Mouse (Mus musculus) heart, adult 9 months (tissue): ENCODE measurements around the gene Cldn7.
"Not testable (repeated sequence)": the region's sequence is repeated elsewhere in the genome, so short reads cannot be mapped to it uniquely, and the experiment has no call there.

Experiments used
- DNase-seq, 2 experiments: peaks; one replicate each; pipeline ENCODE4 v3.0.0; 2022; ENCODE audit warnings: low spot score in 2 of 2

Cldn7 gene

DNA sequence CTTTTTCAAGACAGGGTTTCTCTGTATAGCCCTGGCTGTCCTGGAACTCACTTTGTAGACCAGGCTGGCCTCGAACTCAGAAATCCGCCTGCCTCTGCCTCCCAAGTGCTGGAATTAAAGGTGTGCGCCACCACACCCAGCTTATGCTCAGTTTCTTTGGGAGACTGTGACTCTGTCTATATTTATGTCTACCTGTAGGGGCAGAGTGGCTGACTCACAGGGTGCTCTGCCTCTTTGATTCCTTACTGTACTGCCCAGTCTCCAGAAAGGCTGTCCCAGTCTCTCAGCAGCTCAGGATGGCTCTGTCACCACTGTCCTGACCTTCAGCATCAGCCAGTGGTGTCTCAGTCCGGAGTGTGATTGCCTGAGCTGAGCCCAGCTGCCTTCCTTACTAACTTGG lies 9.0 kb upstream of the Cldn7 start:
- not testable (repeated sequence) for DNase-seq

DNA sequence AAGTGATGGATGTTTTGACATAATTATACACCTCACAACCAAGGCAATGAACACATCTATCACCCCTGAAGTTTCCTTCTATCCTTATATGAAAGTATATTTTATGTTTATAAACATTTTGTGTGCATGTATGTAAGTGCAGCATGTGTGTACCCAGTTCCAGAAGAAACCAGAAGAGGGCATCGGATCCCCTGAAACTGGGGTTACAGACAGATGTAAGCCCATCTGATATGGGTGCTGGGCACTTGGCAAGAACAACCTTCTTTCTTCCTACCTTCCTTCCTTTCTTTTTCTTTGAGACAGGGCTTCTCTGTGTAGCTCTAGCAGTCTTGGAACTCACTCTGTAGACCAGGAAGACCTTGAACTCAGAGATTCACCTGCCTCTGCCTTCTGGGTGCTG lies 8.4 kb upstream of the Cldn7 start:
- DNase-seq, result no peak

DNA sequence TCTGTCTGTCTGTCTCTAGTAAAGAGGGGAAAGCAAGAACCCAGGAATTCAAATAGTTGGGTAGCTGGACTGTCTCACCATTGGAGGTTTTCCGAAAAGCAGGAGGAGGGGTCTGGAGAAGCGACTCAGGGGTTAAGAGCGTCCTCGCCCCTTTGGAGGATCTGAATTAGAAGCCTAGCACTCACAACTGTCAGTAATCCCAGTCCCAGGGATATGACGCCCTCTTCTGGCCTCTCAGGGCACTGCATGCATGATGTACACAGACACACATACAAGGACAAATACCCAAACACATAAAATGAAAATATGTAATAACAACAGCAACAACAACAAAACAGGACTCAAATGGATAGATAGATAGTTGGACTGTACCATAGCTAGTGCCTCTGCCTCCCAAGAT lies 4.0 kb upstream of the Cldn7 start:
- DNase-seq, result no peak

DNA sequence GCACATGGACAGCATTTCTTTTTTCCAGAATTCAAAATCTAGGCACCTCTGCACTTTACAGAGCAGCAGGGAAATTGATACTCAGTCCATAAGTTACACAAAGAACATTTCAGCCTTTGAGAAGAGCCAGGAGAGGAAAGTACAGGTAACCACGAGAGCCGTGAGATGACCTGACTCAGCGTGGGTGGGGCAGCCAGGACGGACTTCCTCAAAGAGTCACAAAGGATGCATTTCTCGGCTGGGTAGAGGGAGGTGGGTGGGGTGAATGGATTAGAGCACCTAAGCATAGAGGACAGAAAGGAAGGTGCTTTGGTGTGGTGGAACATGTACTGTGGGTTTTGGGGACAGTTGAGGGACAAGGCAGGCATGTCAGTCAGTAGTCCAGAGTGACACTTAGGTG lies 2.7 kb upstream of the Cldn7 start:
- DNase-seq, result no peak

DNA sequence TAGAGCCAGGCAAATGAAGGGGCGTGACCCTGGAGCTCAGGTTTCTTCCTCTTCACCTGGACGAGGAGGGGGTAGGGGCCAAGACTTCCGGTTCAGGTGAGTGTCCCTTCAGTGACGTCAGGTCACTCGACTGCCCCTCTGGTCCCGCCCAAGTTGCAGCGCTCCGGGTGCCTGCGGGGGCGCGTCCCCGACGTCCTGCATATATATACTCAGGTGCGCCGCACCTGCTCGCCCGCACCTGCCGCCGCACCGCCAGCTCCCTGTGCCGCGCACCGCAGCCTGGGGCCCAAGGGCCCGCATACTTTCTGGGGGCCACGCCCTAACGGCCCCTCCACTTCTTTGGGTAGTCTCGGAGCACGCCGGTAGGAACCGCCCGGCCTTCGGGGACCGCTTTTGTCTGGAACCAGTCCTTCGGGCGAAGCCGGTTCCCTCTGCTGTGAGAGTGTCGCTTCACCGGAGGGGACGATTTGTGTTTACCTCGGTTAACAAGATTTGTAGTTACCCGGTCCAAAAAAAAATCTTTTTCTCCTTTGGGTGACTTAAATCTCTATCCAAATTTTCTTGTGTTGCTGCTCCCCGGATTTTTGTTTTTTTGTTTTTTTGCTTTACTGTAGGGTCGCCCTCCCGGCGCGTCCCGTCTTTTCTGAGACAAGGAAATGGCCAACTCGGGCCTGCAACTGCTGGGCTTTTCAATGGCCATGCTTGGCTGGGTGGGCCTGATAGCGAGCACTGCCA lies 859 bp downstream of the Cldn7 start:
- DNase-seq, result no peak

DNA sequence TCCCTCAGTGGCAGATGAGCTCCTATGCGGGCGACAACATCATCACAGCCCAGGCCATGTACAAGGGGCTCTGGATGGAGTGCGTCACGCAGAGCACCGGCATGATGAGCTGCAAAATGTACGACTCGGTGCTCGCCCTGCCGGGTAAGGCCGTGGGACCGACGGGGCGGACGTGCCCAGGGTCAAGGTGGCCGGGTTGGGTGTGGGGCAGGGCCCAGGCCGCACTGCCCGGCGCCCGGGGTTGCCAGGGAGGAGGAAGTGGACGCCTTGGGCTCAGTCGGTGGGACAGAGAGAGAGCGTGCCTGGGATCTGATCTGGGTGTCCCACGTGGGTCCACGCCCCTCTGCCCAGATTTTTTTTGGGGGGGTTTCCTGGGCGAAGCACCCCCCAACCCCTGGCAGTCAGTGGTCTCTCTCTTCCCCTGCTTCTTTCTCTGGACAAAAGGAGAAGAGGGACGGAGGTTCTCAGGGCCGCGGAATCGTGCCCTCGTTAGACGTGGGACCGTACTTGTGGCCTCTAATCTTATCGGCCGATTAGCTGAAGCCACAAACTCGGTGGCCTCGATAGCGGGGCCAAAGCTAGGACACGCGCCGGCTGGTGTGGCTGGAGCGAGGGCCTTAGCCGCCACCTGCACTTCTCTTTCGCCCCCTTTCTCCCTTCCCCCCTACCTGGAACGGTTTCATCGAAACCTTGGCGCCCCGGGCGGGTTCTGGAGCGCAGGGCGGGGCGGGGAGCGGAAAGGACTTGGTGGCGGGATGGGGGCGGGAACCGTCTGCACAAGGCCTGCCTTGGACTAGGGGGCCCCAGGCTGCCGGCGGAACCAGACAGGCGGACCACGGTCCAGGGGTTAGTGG lies 1.7 kb downstream of the Cldn7 start:
- DNase-seq, result no peak

DNA sequence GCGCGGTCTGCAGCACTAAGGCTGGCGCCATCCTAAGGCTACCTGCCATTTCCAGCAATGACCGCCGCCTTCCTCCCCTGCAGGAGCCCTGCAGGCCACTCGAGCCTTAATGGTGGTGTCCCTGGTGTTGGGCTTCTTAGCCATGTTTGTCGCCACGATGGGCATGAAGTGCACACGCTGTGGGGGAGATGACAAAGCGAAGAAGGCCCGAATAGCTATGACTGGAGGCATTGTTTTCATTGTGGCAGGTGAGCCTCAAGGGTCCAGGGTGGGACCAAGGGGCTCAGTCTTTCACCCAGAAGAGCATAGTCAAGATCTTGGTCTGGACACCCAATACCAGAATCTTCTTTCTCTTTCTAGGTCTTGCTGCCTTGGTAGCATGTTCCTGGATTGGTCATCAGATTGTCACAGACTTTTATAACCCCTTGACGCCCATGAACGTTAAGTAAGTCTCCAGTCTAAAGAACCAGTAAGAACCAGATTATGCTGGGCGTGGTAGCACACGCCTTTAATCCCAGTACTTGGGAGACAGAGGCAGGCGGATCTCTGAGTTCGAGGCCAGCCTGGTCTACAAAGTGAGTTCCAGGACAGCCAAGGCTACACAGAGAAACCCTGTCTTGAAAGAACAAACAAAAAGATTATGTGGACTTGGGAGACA lies 2.4 kb downstream of the Cldn7 start:
- no peak for DNase-seq

DNA sequence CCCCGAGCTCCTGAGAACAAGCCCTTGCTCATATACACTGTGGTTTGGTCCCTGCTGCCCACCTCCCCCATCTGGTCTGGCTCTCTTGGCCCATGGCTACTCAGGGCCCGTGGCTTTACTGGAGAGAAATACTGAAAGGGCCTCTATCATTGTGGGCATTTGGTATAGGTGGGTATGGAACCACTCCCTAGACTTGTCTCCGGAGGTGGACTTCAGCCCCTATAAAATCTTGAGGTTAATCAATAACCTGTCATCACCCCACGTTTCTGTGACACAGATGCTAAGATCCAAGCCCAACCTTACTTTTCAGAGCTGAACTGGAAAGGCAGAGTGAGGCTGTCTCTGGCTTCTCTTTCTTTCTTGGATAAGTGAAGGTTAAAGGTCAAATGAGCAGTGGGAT lies 4.2 kb downstream of the Cldn7 start:
- DNase-seq, result no peak

DNA sequence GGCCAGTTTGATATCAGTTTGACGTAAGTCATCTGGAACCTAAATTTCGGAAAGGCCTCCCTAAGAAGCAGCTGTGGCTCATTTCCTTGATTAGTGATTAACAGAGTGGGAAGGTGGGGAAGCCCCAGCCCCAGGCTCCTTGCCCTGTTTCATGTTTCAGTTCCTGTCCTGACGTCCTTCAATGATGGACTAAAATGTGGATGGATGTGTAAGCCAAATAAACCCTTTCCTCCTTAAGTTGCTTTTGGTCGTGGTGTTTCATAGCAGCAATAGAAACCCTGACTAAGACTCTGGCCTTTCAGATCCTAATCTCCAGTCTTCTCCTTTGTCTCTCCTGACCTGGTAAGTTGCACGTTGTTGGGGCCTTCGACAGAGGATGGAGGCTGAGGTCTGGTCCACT lies 5.6 kb downstream of the Cldn7 start:
- no peak for DNase-seq

DNA sequence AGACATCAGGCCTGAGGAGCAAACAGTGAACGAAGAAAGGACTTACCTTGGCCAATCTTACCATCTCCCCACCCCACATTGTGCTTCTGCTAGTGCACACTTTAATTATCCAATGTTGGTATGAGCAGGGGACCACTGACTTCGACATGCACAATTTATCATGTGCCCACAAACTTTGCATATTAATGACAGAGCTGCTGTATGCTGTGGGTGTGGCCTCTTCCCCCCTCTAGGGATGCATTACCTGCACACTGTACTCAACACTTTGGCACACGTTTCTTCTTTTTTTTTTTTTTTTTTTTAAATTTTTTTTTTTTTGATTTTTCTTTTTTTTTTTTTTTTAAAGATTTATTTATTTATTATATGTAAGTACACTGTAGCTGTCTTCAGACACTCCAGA lies 6.2 kb downstream of the Cldn7 start:
- no peak for DNase-seq

DNA sequence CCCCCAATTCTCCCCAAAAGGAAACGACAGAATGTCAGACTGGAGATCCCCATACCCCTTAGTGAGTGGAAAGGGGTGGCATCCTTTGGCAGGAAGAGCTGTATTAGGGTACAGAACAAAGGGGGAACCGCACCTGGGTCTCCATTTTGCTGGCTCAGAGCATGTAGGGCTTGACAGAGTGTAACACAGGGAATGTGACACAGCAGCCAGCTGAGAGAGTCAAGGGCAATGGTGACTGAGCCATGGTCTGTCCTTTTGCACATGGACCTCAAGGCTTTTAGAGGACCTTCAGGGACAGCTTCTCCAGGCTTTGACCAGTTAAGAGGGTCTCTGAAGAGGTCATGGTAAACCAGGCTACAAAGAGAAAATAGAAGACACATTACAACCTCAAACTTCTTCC lies 10.3 kb downstream of the Cldn7 start:
- no peak for DNase-seq

DNA sequence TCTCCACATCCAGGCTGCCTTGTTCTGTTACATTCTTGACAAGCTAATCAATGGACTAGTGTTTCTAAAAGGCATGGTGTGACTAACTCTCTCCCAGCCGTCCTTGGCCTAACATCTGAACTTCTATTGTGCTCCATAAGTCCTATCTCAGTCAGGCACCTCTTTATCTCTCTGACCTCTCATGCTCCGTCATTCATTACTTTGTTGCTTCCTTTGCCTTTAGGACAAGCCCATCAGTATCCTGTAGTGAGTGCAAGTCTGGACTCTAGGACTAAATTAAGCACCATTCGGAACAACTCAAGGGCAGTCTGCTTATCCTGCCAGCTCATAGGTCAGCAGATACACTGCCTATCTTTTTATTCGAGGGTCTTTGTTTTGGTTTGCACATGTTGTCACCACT lies 11.7 kb downstream of the Cldn7 start:
- no peak for DNase-seq

DNA sequence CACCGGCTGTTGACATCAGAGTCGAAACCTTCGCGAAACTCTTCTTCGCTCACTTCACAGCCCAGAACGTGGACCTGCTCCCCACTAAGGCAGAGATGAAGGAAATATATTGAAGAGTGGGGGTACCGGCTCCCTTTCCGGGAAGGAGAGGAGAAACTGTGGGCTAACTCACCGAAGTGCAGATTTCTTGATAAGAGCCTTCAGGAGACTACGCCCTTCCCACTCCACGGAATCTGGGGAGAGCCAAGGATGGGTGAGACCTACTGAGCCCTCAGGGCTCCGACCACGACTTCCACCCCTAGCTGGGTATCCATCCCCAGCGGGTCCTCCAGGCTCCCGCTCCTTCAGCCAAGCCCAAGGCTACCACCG lies 15.2 kb downstream of the Cldn7 start:
- DNase-seq, result no peak

DNA sequence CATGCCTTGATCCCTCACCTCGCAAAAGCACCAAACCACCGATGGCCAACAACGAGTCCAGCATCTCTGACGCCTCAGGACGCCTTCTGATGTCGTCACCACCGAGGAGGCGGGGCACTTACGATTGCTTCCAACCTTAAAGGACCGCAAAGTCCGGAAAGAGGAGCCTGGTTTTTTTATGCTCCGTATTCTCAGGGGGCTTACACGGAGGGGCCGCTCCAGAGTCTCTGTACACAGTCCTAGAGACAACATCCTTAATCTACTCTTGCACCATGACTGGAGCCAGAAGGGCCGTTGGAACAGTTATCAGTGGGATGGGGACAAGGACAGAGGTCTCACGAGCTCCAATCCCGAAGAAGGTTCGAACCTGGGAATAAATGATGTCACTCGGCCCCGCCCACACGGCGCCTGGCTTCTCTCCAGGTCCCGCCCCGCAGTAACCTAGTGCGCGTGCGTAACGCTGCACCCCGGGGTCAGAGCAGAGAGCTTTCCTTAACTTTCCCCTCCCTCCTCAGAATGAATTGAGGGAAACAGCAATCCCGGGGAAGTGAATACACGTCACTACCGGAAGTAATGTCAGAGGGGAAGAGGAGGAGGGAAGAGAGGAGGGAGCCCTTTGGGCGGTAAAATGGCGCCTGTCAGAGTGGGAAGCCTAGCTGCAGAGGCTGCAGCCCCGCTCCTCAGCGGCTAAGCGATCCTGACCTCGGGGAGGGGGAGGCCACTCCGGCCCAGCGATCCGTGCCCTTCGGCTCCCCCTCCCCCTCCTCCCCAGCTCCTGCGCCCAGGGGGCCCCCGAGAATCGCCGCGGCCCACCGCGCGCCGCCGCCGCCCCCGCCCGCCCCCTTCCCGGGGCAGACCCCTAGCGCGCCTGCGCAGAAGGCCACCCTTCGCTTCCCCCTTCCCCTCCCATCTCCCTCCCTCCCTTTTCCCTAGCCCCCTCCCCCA lies 15.9 kb downstream of the Cldn7 start:
- DNase-seq, result peak; percentile 99

DNA sequence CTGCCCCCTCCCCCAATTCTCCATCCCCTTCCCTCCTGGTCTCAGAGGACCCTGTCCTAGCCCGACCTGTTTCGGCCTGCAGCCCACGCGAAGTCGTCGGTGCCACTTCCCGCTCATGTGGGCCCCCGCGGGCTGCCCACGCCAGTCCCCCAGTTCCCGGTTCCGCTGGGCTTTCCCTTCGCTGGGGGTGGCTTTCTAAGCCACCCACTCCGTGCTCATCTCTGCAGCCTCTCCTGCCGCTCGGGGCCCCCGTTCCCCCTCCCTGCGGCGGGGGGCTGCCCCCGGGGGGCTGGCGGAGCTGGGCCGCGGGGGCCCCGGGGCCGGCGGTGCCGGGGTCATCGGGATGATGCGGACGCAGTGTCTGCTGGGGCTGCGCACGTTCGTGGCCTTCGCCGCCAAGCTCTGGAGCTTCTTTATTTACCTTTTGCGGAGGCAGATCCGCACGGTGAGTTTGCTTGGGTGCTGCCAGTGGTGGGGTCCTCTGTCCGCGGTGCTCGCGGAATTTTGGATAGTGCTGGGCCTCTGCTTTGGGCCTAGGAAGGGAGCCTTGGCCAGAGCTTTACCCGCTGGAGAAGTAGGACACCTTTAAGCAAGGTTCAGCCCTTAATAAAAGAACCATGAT lies 16.7 kb downstream of the Cldn7 start, which contains the start of gene Ctdnep1:
Ctdnep1 (plus strand) TSS at position 16 of the 622 bp plus-strand sequence.
- DNase-seq, result peak in 1 of 2 experiments; percentile 24

DNA sequence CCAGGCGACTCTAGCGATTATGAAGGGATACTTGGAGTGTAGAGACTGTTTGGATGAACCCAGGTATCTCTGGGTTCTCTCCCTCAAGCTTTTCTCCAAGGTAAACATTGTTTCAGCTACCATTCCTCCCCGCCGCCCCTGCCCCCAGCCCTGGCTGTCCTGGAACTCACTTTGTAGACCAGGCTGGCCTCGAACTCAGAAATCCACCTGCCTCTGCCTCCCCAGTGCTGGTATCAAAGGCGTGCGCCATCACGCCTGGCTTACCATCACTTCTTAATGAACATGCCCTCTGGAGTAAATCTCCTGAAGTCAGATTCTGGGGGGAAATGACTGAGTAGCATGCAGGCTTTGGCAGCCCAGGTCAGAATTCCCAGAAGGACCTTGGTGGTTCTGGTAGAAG lies 17.6 kb downstream of the Cldn7 start, which contains the start of gene Elp5:
Elp5 (minus strand) TSS at position 293 of the 400 bp plus-strand sequence.
- DNase-seq, result no peak

DNA sequence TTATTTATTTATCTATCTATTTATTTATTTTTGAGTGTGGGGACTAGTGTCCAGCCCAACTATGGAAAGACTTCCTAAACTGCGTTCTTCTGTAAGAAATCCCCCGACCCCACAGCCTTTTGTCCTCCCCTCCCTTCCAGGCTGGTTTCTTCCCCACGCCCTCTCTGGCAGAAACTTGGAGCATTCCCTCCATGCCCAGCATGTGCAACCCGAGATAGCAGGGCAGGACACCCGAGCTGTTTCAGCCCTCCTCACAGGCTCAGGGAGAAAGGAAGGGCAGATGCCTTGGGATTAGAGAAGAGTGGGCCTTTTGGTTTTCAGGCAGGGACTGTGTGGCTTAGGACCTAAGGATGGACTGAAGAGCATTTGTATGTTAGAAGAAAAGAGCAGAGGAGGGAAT lies 18.3 kb downstream of the Cldn7 start:
- DNase-seq, result peak in 1 of 2 experiments; percentile 63

DNA sequence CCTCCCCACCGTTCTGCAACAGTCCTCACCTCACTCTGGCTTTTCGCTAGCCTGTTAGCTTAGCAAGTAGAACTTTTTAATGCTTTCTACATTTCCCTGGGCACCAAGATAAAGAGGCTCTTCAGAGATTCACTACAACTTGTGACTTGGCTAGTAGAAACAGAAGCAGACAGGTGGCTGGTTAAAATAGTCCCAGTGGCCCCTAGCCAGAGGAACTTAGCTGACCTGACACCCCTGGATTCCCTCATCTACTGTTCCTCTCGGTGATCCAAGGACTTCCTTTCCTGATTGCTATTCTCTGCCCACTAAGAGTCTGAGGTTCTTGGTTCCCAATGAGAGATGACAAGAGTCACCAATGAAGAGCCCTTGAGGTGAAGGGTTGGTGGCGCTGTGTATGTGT lies 18.8 kb downstream of the Cldn7 start:
- peak in 1 of 2 experiments; percentile 58 for DNase-seq

DNA sequence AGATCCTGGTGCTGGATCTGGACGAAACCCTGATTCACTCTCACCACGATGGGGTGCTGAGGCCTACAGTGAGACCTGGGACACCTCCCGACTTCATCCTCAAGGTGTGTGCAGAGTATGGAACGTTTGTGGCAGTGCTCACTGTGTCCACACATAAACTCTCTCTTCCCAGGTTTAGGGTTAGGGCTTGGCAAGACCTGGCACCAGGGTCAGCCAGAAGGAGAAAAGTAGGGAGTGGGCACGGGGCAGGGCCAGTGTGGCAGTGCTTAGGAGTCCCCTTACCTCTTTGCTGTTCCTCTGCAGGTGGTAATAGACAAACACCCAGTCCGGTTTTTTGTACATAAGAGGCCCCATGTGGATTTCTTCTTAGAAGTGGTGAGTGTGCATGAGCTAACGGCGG lies 19.9 kb downstream of the Cldn7 start:
- DNase-seq, result no peak

DNA sequence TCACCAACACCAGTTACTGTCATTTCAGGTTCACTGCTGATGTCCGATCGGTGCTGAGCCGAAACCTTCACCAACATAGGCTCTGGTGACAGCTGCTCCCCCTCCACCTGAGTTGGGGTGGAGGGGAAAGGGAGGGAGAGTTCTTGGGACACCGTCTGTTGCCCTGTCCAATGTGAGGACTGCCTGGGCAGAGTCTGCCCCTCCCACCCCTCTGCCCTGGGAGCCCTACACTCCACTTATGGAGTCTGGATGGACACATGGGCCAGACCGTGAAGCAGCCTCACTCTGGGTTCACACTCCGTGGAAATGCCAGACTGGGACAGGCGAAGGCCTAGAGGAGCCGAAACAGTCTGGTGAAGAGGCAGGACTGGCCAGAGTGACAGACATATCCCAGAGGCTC lies 25.4 kb downstream of the Cldn7 start:
- no peak for DNase-seq
